8 mouse cellular contexts compared by ENCODE assay signal in genomic region chr7:130646762-130647139, GRCm38 (mm10).
A peak's percentile ranks its signal among the peaks of the same experiment; 100 is the strongest.
DNase-seq lines count a peak whose midpoint lies in the region; ATAC-seq and TF ChIP-seq lines count a peak whose summit lies in the region.

No protein-coding gene starts in this region.

- no peaks in the 10 kb centered on the region for H3K4me1 ChIP-seq in embryonic facial prominence, embryonic 11.5 days (ENCODE audit: control insufficient read depth, insufficient read depth, low read length)
- H3K4me1 ChIP-seq in heart, embryonic 13.5 days, result peaks cover 64% of the 10 kb centered on the region
- H3K4me1 ChIP-seq in kidney, postnatal 0 days (replicated peaks; ENCODE audit: insufficient read depth, low read length), result 0 out of 2 replicates have a peak, but pooled peaks cover 9% of the 10 kb centered on the region
- peaks cover 31% of the 10 kb centered on the region; the same call in 1 of the 2 replicates for H3K4me1 ChIP-seq in small intestine, adult 2 months (ENCODE audit: control insufficient read depth, insufficient read depth, insufficient read length, low read length)

- H3K4me3 ChIP-seq in layer of hippocampus, adult 2 months, result peak overlapping the region; percentile 64
- peak overlapping the region; percentile 67 for H3K4me3 ChIP-seq in embryonic facial prominence, embryonic 11.5 days (ENCODE audit: low read depth, low read length)
- H3K4me3 ChIP-seq in heart, embryonic 13.5 days, result peak overlapping the region; percentile 77
- peak overlapping the region; percentile 63 for H3K4me3 ChIP-seq in kidney, postnatal 0 days (replicated peaks; ENCODE audit: low read depth, low read length)
- peak overlapping the region; percentile 66 for H3K4me3 ChIP-seq in small intestine, adult 2 months (ENCODE audit: low read depth, low read length)

- peak overlapping the region; percentile 93 for H3K4me2 ChIP-seq in embryonic facial prominence, embryonic 11.5 days (ENCODE audit: low read depth, low read length)
- peak overlapping the region; percentile 84 for H3K4me2 ChIP-seq in heart, embryonic 13.5 days
- H3K4me2 ChIP-seq in kidney, postnatal 0 days (ENCODE audit: low read length), result peak overlapping the region; percentile 98

- WGBS in embryonic facial prominence, embryonic 11.5 days, result 0% methylated on average over 18 of the region's 18 CpGs
- WGBS in heart, embryonic 13.5 days, result under 1% methylated on average over 18 of the region's 18 CpGs
- WGBS in kidney, postnatal 0 days, result under 1% methylated on average over 18 of the region's 18 CpGs
- under 1% methylated on average over 18 of the region's 18 CpGs for WGBS in small intestine, adult 2 months

- 0 out of 2 replicates have a peak, but pooled peaks have one; percentile 33 for TF ChIP-seq POLR2A in small intestine, adult 2 months (IDR thresholded peaks at IDR 0.05; ENCODE audit: low read depth, low read length)

- H3K36me3 ChIP-seq in embryonic facial prominence, embryonic 11.5 days (replicated peaks; ENCODE audit: control insufficient read depth, insufficient read depth, low read depth, low read length), result no peaks in the 10 kb centered on the region
- H3K36me3 ChIP-seq in heart, embryonic 13.5 days, result no peaks in the 10 kb centered on the region
- H3K36me3 ChIP-seq in kidney, postnatal 0 days (ENCODE audit: insufficient read depth, low read length), result no peaks in the 10 kb centered on the region
- no peaks in the 10 kb centered on the region for H3K36me3 ChIP-seq in small intestine, adult 2 months (ENCODE audit: control insufficient read depth, insufficient read depth, low read length)

- no peaks in the 10 kb centered on the region for H3K9me3 ChIP-seq in embryonic facial prominence, embryonic 11.5 days (replicated peaks; ENCODE audit: control insufficient read depth, low read length)
- H3K9me3 ChIP-seq in heart, embryonic 13.5 days, result no peaks in the 10 kb centered on the region
- no peaks in the 10 kb centered on the region for H3K9me3 ChIP-seq in kidney, postnatal 0 days (replicated peaks; ENCODE audit: low read length)

- H3K9ac ChIP-seq in embryonic facial prominence, embryonic 11.5 days (replicated peaks; ENCODE audit: low read length), result peak overlapping the region; percentile 89
- peak overlapping the region; percentile 98 for H3K9ac ChIP-seq in heart, embryonic 13.5 days
- H3K9ac ChIP-seq in kidney, postnatal 0 days (ENCODE audit: low read depth, low read length), result peak overlapping the region; percentile 84

- DNase-seq in layer of hippocampus, adult 2 months (ENCODE audit: low spot score in 2 of 2), result no peak
- no peak for DNase-seq in layer of hippocampus, postnatal 36 days
- peak; percentile 88 for DNase-seq in embryonic facial prominence, embryonic 11.5 days (ENCODE audit: low spot score)
- DNase-seq in kidney, postnatal 0 days (ENCODE audit: low spot score), result peak; percentile 91
- no peak for DNase-seq in frontal cortex, postnatal 25 days (ENCODE audit: low spot score in 2 of 2)

- no peak for TF ChIP-seq CTCF in layer of hippocampus, adult 2 months (conservative IDR thresholded peaks at IDR 0.05)
- no peak for TF ChIP-seq CTCF in kidney, postnatal 0 days (IDR thresholded peaks at IDR 0.05; ENCODE audit: low read depth)
- no peak for TF ChIP-seq CTCF in small intestine, adult 2 months (IDR thresholded peaks at IDR 0.05; ENCODE audit: extremely low read depth, insufficient read length, insufficient replicate concordance, low read depth, low read length)

- ATAC-seq in embryonic facial prominence, embryonic 11.5 days (replicated peaks; ENCODE audit: insufficient number of reproducible peaks, low FRiP score, low TSS enrichment, low read depth), result peak; percentile 63
- peak; percentile 51; the same call in 1 of the 2 replicates for ATAC-seq in heart, embryonic 13.5 days (ENCODE audit: extremely low read depth, insufficient number of reproducible peaks, low FRiP score, low TSS enrichment)
- peak; percentile 71 for ATAC-seq in kidney, postnatal 0 days (replicated peaks; ENCODE audit: low FRiP score, low read depth)
- peak; percentile 70 for ATAC-seq in megakaryocyte, adult 5-6 weeks (ENCODE audit: poor library complexity, severe bottlenecking)

- no peaks in the 10 kb centered on the region for H3K27me3 ChIP-seq in embryonic facial prominence, embryonic 11.5 days (ENCODE audit: control insufficient read depth, insufficient read depth, low read length)
- H3K27me3 ChIP-seq in heart, embryonic 13.5 days (replicated peaks), result no peaks in the 10 kb centered on the region
- H3K27me3 ChIP-seq in kidney, postnatal 0 days (ENCODE audit: insufficient read depth, low read length), result no peaks in the 10 kb centered on the region
- no peaks in the 10 kb centered on the region for H3K27me3 ChIP-seq in small intestine, adult 2 months (ENCODE audit: control insufficient read depth, insufficient read depth, low read length)

- peak overlapping the region; percentile 75; the same call in 1 of the 2 replicates for H3K27ac ChIP-seq in layer of hippocampus, adult 2 months
- peak overlapping the region; percentile 85 for H3K27ac ChIP-seq in embryonic facial prominence, embryonic 11.5 days (replicated peaks; ENCODE audit: low read depth, low read length)
- H3K27ac ChIP-seq in heart, embryonic 13.5 days (replicated peaks), result peak overlapping the region; percentile 100
- H3K27ac ChIP-seq in kidney, postnatal 0 days, result peak overlapping the region; percentile 95
- peak overlapping the region; percentile 97 for H3K27ac ChIP-seq in small intestine, adult 2 months (ENCODE audit: insufficient read depth, low read depth, low read length)

Comparison
In these comparisons a context has a peak if more than half of its experiments do, and no peak if none do; other contexts are left out.
1. DNase-seq: peak in embryonic facial prominence, embryonic 11.5 days (single experiment) and kidney, postnatal 0 days (single experiment); none in layer of hippocampus, adult 2 months (0 of 2), layer of hippocampus, postnatal 36 days (0 of 2) and frontal cortex, postnatal 25 days (0 of 2).
2. Peak in every context shown above with its lines, with median percentiles within 50 percentile points of each other: H3K27ac ChIP-seq, H3K4me3 ChIP-seq, ATAC-seq, H3K4me2 ChIP-seq and H3K9ac ChIP-seq.